Mouse (Mus musculus) lung, adult 2 months (tissue): ENCODE results near the gene Ak4.

Experiments
- CTCF ChIP-seq: fragments of 200-500 bp; IDR thresholded peaks from 2 replicates; pipeline ENCODE4 v1.5.1; 2011; ENCODE audit warnings: mild to moderate bottlenecking, low read length, control low read depth; ENCODE audit not compliant: insufficient read depth
- POLR2A ChIP-seq: fragments of 200-500 bp; IDR thresholded peaks from 2 replicates; pipeline ENCODE4 v1.6.1; 2011; ENCODE audit warnings: low read depth, mild to moderate bottlenecking, control low read depth, low read length, borderline replicate concordance; ENCODE audit errors: extremely low read depth

DNA sequence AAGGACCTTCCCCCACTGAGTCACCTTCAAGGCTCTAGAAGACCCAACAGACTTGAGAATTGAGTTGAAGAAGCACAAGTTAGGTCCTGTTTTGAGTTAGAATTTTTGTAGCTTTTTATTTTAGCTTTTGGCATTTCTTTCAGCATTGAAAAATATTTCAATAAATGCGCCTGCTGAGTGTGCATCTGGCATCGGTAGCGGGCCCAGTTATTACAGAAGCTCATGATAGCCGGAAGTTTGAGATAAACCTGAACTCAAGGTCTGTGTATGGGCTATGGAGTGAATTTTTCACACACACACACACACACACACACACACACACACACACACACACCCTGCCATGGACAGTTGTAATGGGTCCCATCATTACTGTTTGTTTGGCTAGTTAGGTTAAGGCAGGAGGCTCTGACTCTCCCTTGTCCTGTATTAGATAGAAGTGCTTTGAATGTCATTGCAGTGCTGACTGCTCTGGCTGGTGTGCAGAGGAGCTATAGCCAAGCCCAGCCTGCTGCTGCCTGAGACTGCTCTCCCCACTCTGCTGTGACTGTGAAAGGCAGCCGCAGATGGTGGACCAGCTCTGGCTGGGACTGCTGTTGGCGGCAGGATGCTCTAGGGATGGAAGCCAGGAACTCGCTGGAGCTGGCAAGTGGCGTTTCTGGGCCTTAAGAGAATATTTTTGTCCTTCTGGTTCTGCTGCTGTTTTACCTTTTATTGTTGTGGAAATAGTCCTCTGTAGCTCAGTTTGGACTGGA lies 17.9 kb downstream of the Ak4 start:
- no peak for TF ChIP-seq POLR2A
- no peak for TF ChIP-seq CTCF
